Mouse (Mus musculus): ENCODE results near the gene Gm8265. TPM values are rescaled to one million over a fixed set of nuclear protein-coding genes. Genes with fewer than 3 reads are reported as not detected.

Gm8265 gene
- polyA plus RNA-seq (2015; fragmentation: Illumina TruSeq; extraction: RNeasy Lipid Tissue Mini Kit (QIAGEN cat#74804); ENCODE audit: low read depth, low replicate concordance), result not detected

DNA sequence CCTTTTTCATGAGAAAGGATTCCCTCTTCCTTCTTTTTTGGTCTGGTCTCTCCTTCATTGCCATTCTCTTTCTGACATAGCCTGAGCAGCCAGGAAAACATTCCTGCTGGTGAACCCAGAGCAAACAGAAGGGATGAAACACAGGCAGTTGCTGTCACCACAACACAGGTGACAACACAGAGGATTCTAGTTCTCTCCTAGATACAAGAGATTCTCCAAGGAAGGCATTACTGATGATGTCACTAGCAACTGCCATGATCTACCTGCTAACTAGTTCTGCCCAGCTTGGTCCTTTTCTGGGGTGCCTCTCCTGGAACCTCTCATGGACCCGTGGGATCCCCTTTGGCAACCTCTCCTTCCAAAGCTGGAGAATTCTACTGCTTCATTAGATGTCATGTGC is at the start of gene Gm8265:
Gm8265 (minus strand) TSS at position 101 of the 400 bp plus-strand sequence.

Other genes with a start within 250 kb of the Gm8265 start
- gene Gm3500, start 244.0 kb downstream of the Gm8265 start, polyA plus RNA-seq (2015; fragmentation: Illumina TruSeq; extraction: RNeasy Lipid Tissue Mini Kit (QIAGEN cat#74804); ENCODE audit: low read depth, low replicate concordance), result not detected
- gene Gm3194, start 177.6 kb downstream of the Gm8265 start, polyA plus RNA-seq (2015; fragmentation: Illumina TruSeq; extraction: RNeasy Lipid Tissue Mini Kit (QIAGEN cat#74804); ENCODE audit: low read depth, low replicate concordance), result 2.0 TPM
- not detected for gene Gm8246, start 155.2 kb downstream of the Gm8265 start, polyA plus RNA-seq (2015; fragmentation: Illumina TruSeq; extraction: RNeasy Lipid Tissue Mini Kit (QIAGEN cat#74804); ENCODE audit: low read depth, low replicate concordance)
- not detected for gene Gm3187, start 148.8 kb downstream of the Gm8265 start, polyA plus RNA-seq (2015; fragmentation: Illumina TruSeq; extraction: RNeasy Lipid Tissue Mini Kit (QIAGEN cat#74804); ENCODE audit: low read depth, low replicate concordance)
- gene Gm3488, start 131.4 kb downstream of the Gm8265 start, polyA plus RNA-seq (2015; fragmentation: Illumina TruSeq; extraction: RNeasy Lipid Tissue Mini Kit (QIAGEN cat#74804); ENCODE audit: low read depth, low replicate concordance), result 3.3 TPM
- not detected for gene Gm3532, start 94.5 kb downstream of the Gm8265 start, polyA plus RNA-seq (2015; fragmentation: Illumina TruSeq; extraction: RNeasy Lipid Tissue Mini Kit (QIAGEN cat#74804); ENCODE audit: low read depth, low replicate concordance)
- gene Gm9603, start 54.4 kb upstream of the Gm8265 start, polyA plus RNA-seq (2015; fragmentation: Illumina TruSeq; extraction: RNeasy Lipid Tissue Mini Kit (QIAGEN cat#74804); ENCODE audit: low read depth, low replicate concordance), result not detected
- gene Gm3373, start 108.5 kb upstream of the Gm8265 start, polyA plus RNA-seq (2015; fragmentation: Illumina TruSeq; extraction: RNeasy Lipid Tissue Mini Kit (QIAGEN cat#74804); ENCODE audit: low read depth, low replicate concordance), result 0.62 TPM
- 2.7 TPM for gene Gm3383, start 175.0 kb upstream of the Gm8265 start, polyA plus RNA-seq (2015; fragmentation: Illumina TruSeq; extraction: RNeasy Lipid Tissue Mini Kit (QIAGEN cat#74804); ENCODE audit: low read depth, low replicate concordance)
- gene Gm3424, start 197.3 kb upstream of the Gm8265 start, polyA plus RNA-seq (2015; fragmentation: Illumina TruSeq; extraction: RNeasy Lipid Tissue Mini Kit (QIAGEN cat#74804); ENCODE audit: low read depth, low replicate concordance), result not detected
- 0.58 TPM for gene Gm8237, start 247.4 kb upstream of the Gm8265 start, polyA plus RNA-seq (2015; fragmentation: Illumina TruSeq; extraction: RNeasy Lipid Tissue Mini Kit (QIAGEN cat#74804); ENCODE audit: low read depth, low replicate concordance)